Mouse (Mus musculus) mouse trophoblast stem cell (cell line): ENCODE measurements around the gene Kng1.

Source experiments
- in situ Hi-C, 2 experiments: fragments of 300-500 bp; cut with MseI, MboI; formaldehyde crosslinking; loops; 2 replicates in 1 of 2; 3 replicates in 1 of 2; pipeline ENCODE4 v1.15.1; 2025

The Kng1 gene

DNA sequence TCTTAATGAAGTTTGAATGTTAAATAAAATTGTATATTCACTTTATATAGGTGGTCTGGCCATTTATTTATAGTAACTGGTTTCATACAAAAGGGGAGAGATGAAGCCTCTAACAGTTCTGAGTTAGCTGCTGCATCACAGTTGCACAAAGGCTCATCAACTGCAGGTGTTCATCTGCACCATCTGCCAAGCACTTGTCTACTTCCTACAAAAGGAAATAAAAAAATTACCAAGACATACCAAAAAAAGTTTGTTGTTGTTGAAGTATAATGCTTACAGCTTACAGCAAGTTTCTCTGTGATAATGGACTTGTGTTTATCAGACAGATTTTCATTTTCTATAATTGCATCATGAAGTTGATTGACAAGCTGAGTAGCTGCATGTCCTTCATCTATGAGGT, 56.2 kb downstream of the Kng1 start:
- in situ Hi-C loops = no loop called here

DNA sequence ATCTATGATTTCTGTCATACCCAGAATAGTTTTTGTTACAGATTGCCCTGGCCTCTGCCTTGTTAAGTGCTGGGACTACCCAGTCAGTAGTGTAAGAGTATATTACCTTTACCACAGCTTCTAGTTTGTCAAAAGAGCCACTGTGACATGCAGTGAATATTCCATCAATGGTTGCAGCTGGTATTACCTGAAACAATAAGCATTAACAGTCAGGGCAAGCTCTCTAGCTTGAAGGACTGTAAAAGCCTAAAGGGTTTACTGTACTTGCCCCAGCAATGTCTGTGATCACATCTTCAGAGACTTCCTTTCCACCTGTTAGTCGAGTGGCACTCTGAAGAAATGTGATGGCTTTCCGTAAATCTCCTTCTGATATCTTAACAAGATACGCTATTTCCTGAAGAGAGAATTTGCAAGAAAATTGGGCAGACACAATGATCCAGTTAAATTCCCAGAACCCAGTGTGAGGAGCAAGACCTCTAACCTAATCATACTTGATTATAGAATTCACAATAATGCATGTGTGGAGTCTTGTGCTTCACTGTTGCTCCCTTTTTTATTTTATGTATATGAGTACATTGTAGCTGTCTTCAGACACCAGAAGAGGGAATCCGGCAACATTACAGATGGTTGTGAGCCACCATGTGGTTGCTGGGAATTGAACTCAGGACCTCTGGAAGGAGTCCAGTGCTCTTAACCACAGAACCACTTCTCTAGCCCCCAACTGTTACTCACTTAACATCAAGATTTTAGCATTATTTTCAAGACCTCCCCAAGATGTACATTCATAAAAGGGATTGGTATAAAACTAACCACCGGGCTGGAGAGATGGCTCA, 56.9 kb downstream of the Kng1 start:
- in situ Hi-C loops = no loop called here

DNA sequence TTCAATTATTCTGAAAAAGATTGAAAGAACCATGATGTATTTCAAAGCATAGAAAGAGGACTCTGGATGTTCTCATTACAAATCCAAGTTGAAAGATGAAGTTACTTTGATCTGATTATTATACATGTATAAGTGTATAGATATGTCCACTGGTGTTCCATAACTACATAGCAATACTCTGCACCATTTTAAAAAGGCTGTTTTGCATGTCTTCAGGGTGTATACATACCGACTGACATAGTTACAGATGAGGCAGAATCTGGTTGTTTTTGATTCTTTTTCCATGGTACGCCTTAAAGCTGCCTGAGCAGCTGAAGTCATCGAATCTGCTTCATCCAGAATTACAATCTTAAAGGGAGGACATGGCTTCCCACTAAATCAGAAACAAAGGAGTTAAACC, 57.8 kb downstream of the Kng1 start:
- in situ Hi-C loops = no loop called here

DNA sequence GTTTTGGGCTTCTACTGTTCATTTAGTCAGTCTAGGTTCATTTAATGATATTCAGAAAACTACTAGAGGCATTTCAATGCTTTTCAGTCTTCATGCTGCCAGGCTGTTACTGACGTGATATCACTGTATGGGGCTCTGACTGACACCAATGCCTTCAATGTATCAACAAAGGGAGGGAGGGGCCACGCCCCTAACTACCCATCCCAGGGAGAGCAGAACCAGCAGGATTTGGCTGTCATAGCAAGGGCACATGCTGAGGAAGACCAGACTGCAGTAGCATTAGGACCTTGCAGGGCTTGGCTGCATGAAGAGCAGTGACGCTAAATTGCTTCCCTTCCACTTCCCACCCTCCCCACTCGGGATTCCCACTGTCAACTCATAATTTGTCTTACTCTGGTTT, 59.5 kb downstream of the Kng1 start:
- in situ Hi-C loops = no loop called here

DNA sequence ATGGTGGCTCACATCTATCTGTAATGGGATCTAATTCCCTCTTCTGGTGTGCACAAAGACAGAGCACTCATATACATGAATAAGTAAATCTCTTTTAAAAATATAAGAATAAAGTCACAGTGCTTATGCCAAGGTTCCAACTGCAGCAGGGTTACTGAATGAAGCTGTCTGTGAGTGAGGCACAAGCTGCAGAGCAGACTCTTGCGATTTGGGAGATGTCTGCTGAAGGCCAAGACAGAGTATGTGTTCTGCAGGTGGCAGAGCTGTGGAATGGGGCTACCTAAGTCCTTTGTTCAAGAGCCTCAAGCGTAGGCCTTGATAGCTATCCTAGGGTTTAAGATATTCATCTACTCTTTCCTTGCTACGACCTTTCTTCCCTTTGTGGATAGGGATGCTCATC, 64.8 kb downstream of the Kng1 start:
- in situ Hi-C loops = no loop called here

DNA sequence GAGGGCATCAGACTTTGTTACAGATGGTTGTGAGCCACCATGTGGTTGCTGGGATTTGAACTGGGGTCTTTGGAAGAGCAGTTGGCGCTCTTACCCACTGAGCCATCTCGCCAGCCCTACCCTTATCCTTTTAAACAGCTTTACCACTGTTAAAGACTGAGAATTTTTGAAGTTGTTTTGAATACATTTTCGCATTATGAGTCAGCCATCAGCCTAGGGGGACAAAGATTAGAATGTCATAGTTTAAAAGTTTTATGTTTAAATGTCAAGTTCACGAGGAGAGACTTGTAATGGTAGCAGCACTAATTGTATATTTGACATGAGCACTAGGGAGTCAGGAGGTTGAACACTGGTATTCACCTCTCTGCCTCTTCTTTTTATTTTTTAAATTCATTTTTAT, 65.4 kb downstream of the Kng1 start:
- in situ Hi-C loops = no loop called here

DNA sequence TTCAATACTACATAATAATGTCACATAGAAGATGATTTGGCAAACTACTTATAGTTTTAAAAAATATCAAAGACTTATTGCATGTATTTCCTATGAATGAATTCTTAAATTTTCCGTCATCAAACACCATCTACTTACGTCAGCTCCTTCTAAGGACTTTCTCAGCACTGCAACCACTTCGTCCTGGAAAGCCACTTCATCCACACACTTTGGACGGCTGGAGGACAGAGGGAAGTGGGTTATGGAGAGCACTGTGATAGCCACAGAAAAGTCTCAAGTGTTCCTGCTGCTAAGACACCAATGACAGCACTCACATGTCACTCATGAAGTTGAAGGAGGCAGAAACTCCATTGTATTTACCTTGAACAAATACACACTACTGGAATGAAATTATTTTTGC, 66.7 kb downstream of the Kng1 start:
- in situ Hi-C loops = no loop called here

DNA sequence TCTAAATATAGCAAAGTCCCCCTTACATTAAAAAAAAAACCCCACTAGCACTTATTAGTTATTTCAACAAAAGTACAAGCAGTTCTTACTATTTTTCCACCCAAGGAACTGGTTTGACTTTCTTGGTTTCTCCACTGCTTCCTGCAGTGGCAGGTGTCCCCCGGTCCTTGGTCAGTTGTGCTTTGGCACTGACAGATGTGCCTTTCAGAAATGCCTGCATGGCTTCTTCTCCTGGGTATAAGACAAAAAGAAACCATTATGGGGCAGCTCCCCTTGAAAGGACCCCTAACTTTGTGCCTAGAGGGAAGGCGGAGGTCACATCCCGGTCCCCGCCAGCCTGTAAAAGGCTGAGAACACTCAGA, 69.6 kb downstream of the Kng1 start:
- in situ Hi-C loops = no loop called here

DNA sequence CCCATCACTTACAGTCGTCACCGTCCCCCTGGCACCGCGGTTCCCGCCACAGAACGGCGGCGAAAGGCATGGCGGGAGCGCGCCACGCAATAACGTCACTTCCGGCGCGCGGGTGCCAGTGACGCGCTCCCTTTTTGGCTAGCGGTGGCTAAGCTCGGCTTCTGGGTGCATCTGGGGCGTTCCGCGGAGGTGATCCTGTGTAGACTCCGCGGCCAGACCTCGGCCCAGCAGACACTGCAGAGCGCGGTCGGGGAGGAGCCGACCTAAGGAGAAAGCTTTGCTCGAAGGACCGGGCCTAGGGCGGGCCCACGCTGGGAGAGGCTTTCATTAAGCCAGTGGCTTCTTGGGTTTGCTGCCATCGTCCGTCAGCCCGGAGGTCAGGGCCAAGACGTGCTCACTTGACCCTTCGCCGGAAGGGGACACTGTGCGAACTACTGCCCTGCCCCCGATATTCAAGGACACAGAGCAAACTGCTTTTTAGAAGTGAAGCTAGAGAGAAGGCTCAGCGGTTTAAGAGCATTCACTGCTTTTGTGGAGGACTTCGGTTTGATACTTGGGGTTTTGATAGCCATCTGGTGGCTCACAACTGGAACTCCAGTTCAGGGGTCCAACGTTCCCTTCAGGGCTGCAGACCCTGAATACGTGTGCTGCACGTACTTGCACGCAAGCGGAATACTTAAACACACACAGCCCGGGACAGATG, 70.2 kb downstream of the Kng1 start, which contains the start of gene Rfc4:
Gene Rfc4, minus strand, starts transcription at position 65 of the 703 bp plus-strand sequence.
- in situ Hi-C loops = no loop called here

DNA sequence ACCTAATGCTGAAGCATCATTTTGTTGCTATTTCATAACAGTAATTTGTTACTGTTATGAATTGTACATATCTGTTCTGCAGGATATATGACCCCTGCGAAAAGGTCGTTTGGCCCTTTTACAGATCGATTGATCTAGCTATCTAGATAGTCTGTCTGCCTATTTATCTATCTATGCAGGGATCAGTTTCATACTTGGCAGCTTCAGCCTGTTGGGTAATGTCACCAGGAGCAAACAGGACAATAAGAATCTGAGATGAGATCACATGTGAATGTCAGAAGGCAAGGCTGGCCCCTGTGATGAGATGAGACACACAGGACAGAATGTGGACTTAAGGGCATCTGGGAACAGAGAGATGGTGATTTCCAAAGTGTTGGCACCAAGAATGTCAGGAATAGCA, 72.6 kb downstream of the Kng1 start:
- in situ Hi-C loops = loop anchor here (5.0 to 10.0 kb wide), 2 partner anchors 43 to 256 kb away; no protein-coding TSS in a partner anchor
